ENCODE assay signal across 22 mouse cellular contexts in the genomic region with DNA sequence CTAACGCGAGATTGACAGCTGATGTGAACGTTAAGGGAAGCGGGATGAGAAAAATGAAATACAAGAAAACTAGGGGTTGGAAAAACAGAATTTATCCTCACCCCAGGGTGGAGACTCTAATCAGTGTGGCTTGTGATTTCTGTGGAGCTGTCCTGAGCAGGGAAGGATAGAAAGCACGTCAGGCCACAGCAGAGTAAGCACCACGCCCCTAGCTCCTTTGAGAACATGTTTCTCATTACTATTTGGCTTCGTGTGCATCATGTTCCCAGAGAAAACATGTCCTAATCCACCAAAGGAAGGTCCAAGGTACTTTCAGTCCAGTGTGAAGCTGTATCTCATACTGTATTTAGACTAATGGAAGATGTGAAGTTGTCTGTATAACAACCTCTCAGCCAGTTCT.
A peak's percentile ranks its signal among the peaks of the same experiment; 100 is the strongest.
DNase-seq lines count a peak whose midpoint lies in the region; ATAC-seq lines count a peak whose summit lies in the region.
"Had no signal": no experiment of that assay in that cellular context is flagged by ENCODE, and none has a peak within 500 bp of the region (broad histone marks: within the 10 kb centered on the region; RNA-seq: fewer than 3 reads in every experiment).

No protein-coding gene starts in this region.

- no peak overlapping the region for H3K27ac ChIP-seq in embryonic facial prominence, embryonic 14.5 days (replicated peaks; ENCODE audit: low read depth, low read length)
- no peak overlapping the region for H3K27ac ChIP-seq in embryonic facial prominence, embryonic 10.5 days (replicated peaks)
- H3K27ac ChIP-seq: embryonic facial prominence, embryonic 12.5 days; embryonic facial prominence, embryonic 15.5 days; forebrain, embryonic 10.5 days; forebrain, embryonic 12.5 days had no signal

- WGBS in embryonic facial prominence, embryonic 14.5 days: 74% methylated on average over 7 of the region's 7 CpGs
- WGBS in embryonic facial prominence, embryonic 10.5 days: 90% methylated on average over 7 of the region's 7 CpGs

- no peaks in the 10 kb centered on the region for H3K36me3 ChIP-seq in embryonic facial prominence, embryonic 14.5 days (ENCODE audit: control insufficient read depth, insufficient read depth, low read length)
- H3K36me3 ChIP-seq in embryonic facial prominence, embryonic 10.5 days (replicated peaks): no peaks in the 10 kb centered on the region
- H3K36me3 ChIP-seq: embryonic facial prominence, embryonic 12.5 days; embryonic facial prominence, embryonic 15.5 days; forebrain, embryonic 10.5 days; forebrain, embryonic 12.5 days had no signal

- H3K4me3 ChIP-seq in embryonic facial prominence, embryonic 14.5 days (ENCODE audit: low read depth, low read length): no peak overlapping the region
- H3K4me3 ChIP-seq in embryonic facial prominence, embryonic 10.5 days: no peak overlapping the region
- H3K4me3 ChIP-seq: embryonic facial prominence, embryonic 12.5 days; embryonic facial prominence, embryonic 15.5 days; erythroblast, embryonic 14.5 days; forebrain, embryonic 10.5 days; forebrain, embryonic 12.5 days had no signal

- H3K9me3 ChIP-seq in embryonic facial prominence, embryonic 14.5 days (ENCODE audit: control insufficient read depth, low read length): no peaks in the 10 kb centered on the region
- no peaks in the 10 kb centered on the region for H3K9me3 ChIP-seq in embryonic facial prominence, embryonic 10.5 days
- H3K9me3 ChIP-seq: embryonic facial prominence, embryonic 12.5 days; embryonic facial prominence, embryonic 15.5 days; forebrain, embryonic 10.5 days; forebrain, embryonic 12.5 days had no signal

- no peak for ATAC-seq in embryonic facial prominence, embryonic 14.5 days (ENCODE audit: low read depth)
- ATAC-seq: forebrain, embryonic 14.5 days; forebrain, embryonic 16.5 days had no signal

- H3K27me3 ChIP-seq in embryonic facial prominence, embryonic 14.5 days (replicated peaks; ENCODE audit: control insufficient read depth, insufficient read depth, low read length): no peaks in the 10 kb centered on the region
- H3K27me3 ChIP-seq in embryonic facial prominence, embryonic 10.5 days (replicated peaks; ENCODE audit: low read depth, poor library complexity, severe bottlenecking): no peaks in the 10 kb centered on the region
- H3K27me3 ChIP-seq: embryonic facial prominence, embryonic 12.5 days; embryonic facial prominence, embryonic 15.5 days; forebrain, embryonic 12.5 days had no signal

- H3K4me1 ChIP-seq in embryonic facial prominence, embryonic 14.5 days (ENCODE audit: control insufficient read depth, insufficient read depth, low read length): no peaks in the 10 kb centered on the region
- no peaks in the 10 kb centered on the region for H3K4me1 ChIP-seq in embryonic facial prominence, embryonic 10.5 days
- H3K4me1 ChIP-seq: embryonic facial prominence, embryonic 12.5 days; embryonic facial prominence, embryonic 15.5 days; forebrain, embryonic 10.5 days; forebrain, embryonic 12.5 days had no signal

- no peak overlapping the region for H3K9ac ChIP-seq in embryonic facial prominence, embryonic 14.5 days (ENCODE audit: low read depth, low read length)
- H3K9ac ChIP-seq: embryonic facial prominence, embryonic 12.5 days; embryonic facial prominence, embryonic 15.5 days; forebrain, embryonic 12.5 days had no signal

- peak; percentile 34 for DNase-seq in embryonic facial prominence, embryonic 14.5 days (ENCODE audit: low spot score)
- DNase-seq in embryonic facial prominence, embryonic 10.5 days (ENCODE audit: low spot score): no peak
- DNase-seq in heart, adult 11 months: peak; percentile 55
- DNase-seq in heart, postnatal 14 days: no peak
- peak; percentile 51 for DNase-seq in skeletal muscle tissue, adult 2 months (ENCODE audit: low read depth, low spot score)
- DNase-seq: adrenal gland, adult 2 months; adrenal gland, postnatal 10 days; adrenal gland, postnatal 25 days; cerebellum, adult 11 months; cerebellum, adult 18-20 months; cerebellum, adult 8-10 months; cerebellum, adult 9-11 months; cerebellum, postnatal 14 days; cerebellum, postnatal 36 days; embryo, embryonic 11 days had no signal

- intact Hi-C loops in heart, postnatal 14 days (cut with DNase I): no loop called here

- H3K4me2 ChIP-seq in embryonic facial prominence, embryonic 14.5 days (ENCODE audit: low read depth, low read length): no peak overlapping the region
- H3K4me2 ChIP-seq: embryonic facial prominence, embryonic 12.5 days; embryonic facial prominence, embryonic 15.5 days; forebrain, embryonic 12.5 days had no signal

Comparison
In these comparisons a context has a peak if more than half of its experiments do, and no peak if none do; other contexts are left out.
1. DNase-seq: peak in embryonic facial prominence, embryonic 14.5 days (single experiment), heart, adult 11 months (single experiment) and skeletal muscle tissue, adult 2 months (single experiment); none in embryonic facial prominence, embryonic 10.5 days (single experiment) and heart, postnatal 14 days (0 of 2).